Mouse (Mus musculus) embryonic fibroblast, embryonic 13.5 days (primary cell): Measurements from ENCODE around the gene Sptssa.

Source experiments
- CTCF ChIP-seq: IDR thresholded peaks from 2 replicates; pipeline ENCODE4 v1.5.1; 2011; ENCODE audit warnings: mild to moderate bottlenecking, control low read depth, low read length, moderate library complexity, borderline replicate concordance; ENCODE audit not compliant: insufficient read depth
- POLR2A ChIP-seq: IDR thresholded peaks from 2 replicates; pipeline ENCODE4 v1.6.1; 2011; ENCODE audit warnings: low read depth, mild to moderate bottlenecking, control low read depth, low read length, moderate library complexity

DNA sequence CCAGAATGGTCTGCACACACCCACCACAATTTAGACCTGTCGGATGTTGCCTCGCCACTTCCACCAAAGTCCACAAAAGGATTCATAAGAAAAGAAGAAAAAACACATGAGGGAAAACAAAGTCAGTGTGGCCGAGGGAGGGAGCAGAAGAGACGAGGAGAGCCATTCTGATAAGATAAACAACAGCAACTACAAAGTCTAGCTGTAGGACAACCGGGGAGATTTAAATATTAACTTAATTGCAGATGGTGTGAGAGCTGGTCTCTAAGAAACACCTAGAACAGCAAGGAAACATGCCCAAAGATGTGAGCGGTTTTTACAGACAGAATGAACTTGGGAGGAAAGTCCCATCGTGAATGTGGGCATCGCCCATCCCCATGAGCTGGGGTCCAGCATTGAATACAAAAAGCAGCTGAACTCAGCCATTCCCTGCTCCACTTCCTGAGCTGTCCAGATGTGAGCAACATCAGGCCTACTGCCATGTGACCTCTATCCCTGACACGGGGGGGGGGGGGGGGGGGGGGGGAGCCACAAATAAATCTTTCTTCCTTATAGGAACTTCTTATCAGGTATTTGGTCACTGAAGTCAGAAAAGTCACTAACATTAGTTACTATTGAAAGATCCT is 52.7 kb downstream of the Sptssa start:
- TF ChIP-seq CTCF (no peak), POLR2A (no peak)
